Mouse (Mus musculus) heart, embryonic 15.5 days (tissue): ENCODE results near the gene Hist2h3c2. TPM values are rescaled to one million over a fixed set of nuclear protein-coding genes. Genes with fewer than 3 reads are reported as not detected.

Experiments
- microRNA-seq: library from miRNA; unstranded; fragments of <30 nt; microRNA quantifications from one replicate; pipeline ENCODE4, GENCODE M21; 2016
- polyA plus RNA-seq: library from polyadenylated mRNA; unstranded; fragments of >200 nt; fragmentation: Nextera tagmentation; extraction: Ambion mirVana; gene quantifications from 2 replicates; pipeline ENCODE4 v1.2.1, GENCODE M21; 2015

Hist2h3c2 gene
- polyA plus RNA-seq, 1 experiment from 2014 or later, result 5.1 TPM

Small RNA genes within 50 kb of the gene (microRNA-seq; reads per million reads assigned to microRNA genes)
- gene Gm44492, result not detected
- not detected for gene Gm47311
- not detected for gene Gm47313

Other genes with a start within 250 kb of the Hist2h3c2 start
- 64.3 and 69.6 TPM in 2 replicates for gene Plekho1, start 243.1 kb downstream of the Hist2h3c2 start, polyA plus RNA-seq
- gene Vps45, start 180.7 kb downstream of the Hist2h3c2 start, polyA plus RNA-seq, result 38.3 and 40.2 TPM in 2 replicates
- 20.1 and 24.5 TPM in 2 replicates for gene Otud7b, start 134.6 kb downstream of the Hist2h3c2 start, polyA plus RNA-seq
- 8.5 and 11.2 TPM in 2 replicates for gene Mtmr11, start 77.1 kb downstream of the Hist2h3c2 start, polyA plus RNA-seq
- 71.2 and 96.8 TPM in 2 replicates for gene Sf3b4, start 66.8 kb downstream of the Hist2h3c2 start, polyA plus RNA-seq
- 12.9 and 13.6 TPM in 2 replicates for gene Sv2a, start 58.0 kb downstream of the Hist2h3c2 start, polyA plus RNA-seq
- gene Bola1, start 19.4 kb downstream of the Hist2h3c2 start, polyA plus RNA-seq, result 40.7 and 40.8 TPM in 2 replicates
- 0.43 TPM in 1 of 2 replicates, not detected in the other for gene Hist2h2ab, start 19.3 kb downstream of the Hist2h3c2 start, polyA plus RNA-seq
- 5.3 and 5.5 TPM in 2 replicates for gene Hist2h2ac, start 18.2 kb downstream of the Hist2h3c2 start, polyA plus RNA-seq
- gene Hist2h2be, start 18.0 kb downstream of the Hist2h3c2 start, polyA plus RNA-seq, result 7.3 and 8.1 TPM in 2 replicates
- 37.0 and 45.9 TPM in 2 replicates for gene Hist2h2aa2, start 1.1 kb upstream of the Hist2h3c2 start, polyA plus RNA-seq
- gene Hist2h2aa1, start 6.4 kb upstream of the Hist2h3c2 start, polyA plus RNA-seq, result 13.6 and 15.1 TPM in 2 replicates
- gene Hist2h3c1, start 7.6 kb upstream of the Hist2h3c2 start, polyA plus RNA-seq, result 0.72 and 1.0 TPM in 2 replicates
- 2.9 and 3.9 TPM in 2 replicates for gene Hist2h4, start 24.2 kb upstream of the Hist2h3c2 start, polyA plus RNA-seq
- 26.2 and 31.1 TPM in 2 replicates for gene Hist2h3b, start 29.5 kb upstream of the Hist2h3c2 start, polyA plus RNA-seq
- gene Hist2h2bb, start 30.6 kb upstream of the Hist2h3c2 start, polyA plus RNA-seq, result 3.6 and 4.8 TPM in 2 replicates
- 1.1 and 3.2 TPM in 2 replicates for gene Fcgr1, start 54.8 kb upstream of the Hist2h3c2 start, polyA plus RNA-seq
- 0.53 and 1.0 TPM in 2 replicates for gene BC107364, start 213.2 kb upstream of the Hist2h3c2 start, polyA plus RNA-seq